Mouse (Mus musculus) stomach, embryonic 16.5 days (tissue): ENCODE results near the gene Plxnb1. TPM values are rescaled to one million over a fixed set of nuclear protein-coding genes. Genes with fewer than 3 reads are reported as not detected.

ENCODE experiments used
- ATAC-seq: fragments of 200-750 bp; cut with Nextera tagmentation; 2 replicates; pipeline ENCODE4 v1.8.0; 2017; ENCODE audit warnings: moderate number of reproducible peaks, moderate TSS enrichment; ENCODE audit not compliant: insufficient read depth, low FRiP score
- H3K27ac ChIP-seq: fragments of 300-500 bp; sonication (generic); 2 replicates; pipeline ENCODE4 v1.5.1; 2014; ENCODE audit warnings: low read length
- H3K27me3 ChIP-seq: fragments of 300-500 bp; sonication (generic); 2 replicates; pipeline ENCODE4 v1.6.1; 2014; ENCODE audit warnings: low read length, control low read depth, mixed read lengths; ENCODE audit not compliant: control insufficient read depth, insufficient read depth
- H3K36me3 ChIP-seq: fragments of 300-500 bp; sonication (generic); 2 replicates; pipeline ENCODE4 v1.6.1; 2014; ENCODE audit warnings: low read length; ENCODE audit not compliant: control insufficient read depth, insufficient read depth
- H3K4me1 ChIP-seq: fragments of 300-500 bp; sonication (generic); 2 replicates; pipeline ENCODE4 v1.6.1; 2014; ENCODE audit warnings: low read length, control low read depth, mixed read lengths; ENCODE audit not compliant: control insufficient read depth, insufficient read depth
- H3K4me2 ChIP-seq: fragments of 300-500 bp; sonication (generic); 2 replicates; pipeline ENCODE4 v1.6.1; 2014; ENCODE audit warnings: low read depth, low read length, mixed read lengths
- H3K4me3 ChIP-seq: fragments of 300-500 bp; sonication (generic); replicated peaks from 2 replicates; pipeline ENCODE4 v1.5.1; 2014; ENCODE audit warnings: mild to moderate bottlenecking, low read length
- H3K9ac ChIP-seq: fragments of 300-500 bp; sonication (generic); 2 replicates; pipeline ENCODE4 v1.6.1; 2014; ENCODE audit warnings: low read length
- H3K9me3 ChIP-seq: fragments of 300-500 bp; sonication (generic); replicated peaks from 2 replicates; pipeline ENCODE4 v1.6.1; 2016; ENCODE audit warnings: low read length, control low read depth; ENCODE audit not compliant: control insufficient read depth
- WGBS: fragments of 180-500 bp; shearing (Covaris S2); extraction: QIAGEN DNeasy Blood & Tissue Kit; methylation state at CpG from one replicate; pipeline ENCODE4 v1.1.7; 2014; 5-methylcytosine and 5-hydroxymethylcytosine counted together
- polyA plus RNA-seq: library from polyadenylated mRNA; unstranded; fragments of >200 nt; fragmentation: Nextera tagmentation; extraction: Ambion mirVana; gene quantifications from 2 replicates; pipeline ENCODE4 v1.2.1, GENCODE M21; 2015

Plxnb1 gene
- polyA plus RNA-seq, 1 experiment from 2014 or later = 15.4 TPM

DNA sequence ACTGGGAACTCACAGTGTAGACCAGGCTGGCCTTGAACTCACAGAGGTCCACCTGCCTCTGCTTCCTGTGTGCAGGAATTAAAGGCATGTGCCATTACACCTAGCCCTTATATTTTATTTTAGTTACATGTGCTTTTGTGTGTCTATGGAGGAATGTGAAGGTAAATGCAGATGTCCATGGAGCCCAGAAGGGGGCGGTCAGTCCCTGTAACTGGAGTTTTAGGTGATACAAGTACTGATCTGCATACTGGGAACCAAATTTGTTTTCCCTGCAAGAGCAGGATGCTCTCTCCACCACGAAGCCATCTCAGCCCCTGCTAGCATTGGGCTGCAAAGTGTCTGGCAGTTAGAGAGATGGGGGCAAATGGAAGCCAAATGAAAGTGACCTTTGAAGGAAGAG lies 10.3 kb upstream of the Plxnb1 start:
- no peak overlapping the region for H3K4me2 ChIP-seq
- peaks cover 3% of the 10 kb centered on the region; the same call in 1 of the 2 replicates for H3K36me3 ChIP-seq
- WGBS = 15% methylated on average over 2 of the region's 2 CpGs
- no peak for ATAC-seq
- no peak overlapping the region for H3K27ac ChIP-seq
- no peaks in the 10 kb centered on the region for H3K9me3 ChIP-seq
- H3K27me3 ChIP-seq = no peaks in the 10 kb centered on the region
- peaks cover 22% of the 10 kb centered on the region for H3K4me1 ChIP-seq
- no peak overlapping the region for H3K4me3 ChIP-seq
- H3K9ac ChIP-seq = no peak overlapping the region

DNA sequence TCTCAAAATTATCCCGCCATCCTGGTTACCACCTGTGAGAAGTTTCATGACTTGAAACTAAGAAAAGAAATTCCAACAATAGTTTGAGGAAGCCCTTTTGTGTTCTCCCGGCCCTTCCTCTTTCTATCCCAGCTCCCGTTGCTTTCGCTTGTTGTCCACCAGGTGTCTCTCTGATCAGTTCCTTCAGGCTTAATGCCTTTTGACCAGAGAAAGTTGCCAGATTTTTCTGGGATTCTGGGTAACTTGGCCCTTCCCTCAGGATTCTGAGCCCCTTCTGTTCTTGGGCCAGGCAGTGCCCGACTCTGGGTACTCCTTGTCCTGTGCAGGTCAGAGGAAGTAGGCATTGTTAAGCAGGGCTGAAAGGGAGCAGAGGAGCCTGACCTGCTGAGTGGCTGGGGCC lies 7.2 kb upstream of the Plxnb1 start:
- Histone ChIP-seq H3K4me3 (no peak overlapping the region), H3K9me3 (no peaks in the 10 kb centered on the region), H3K27me3 (no peaks in the 10 kb centered on the region), H3K9ac (peak overlapping the region; percentile 44), H3K27ac (no peak overlapping the region), H3K36me3 (no peaks in the 10 kb centered on the region; the same call in 1 of the 2 replicates), H3K4me1 (peaks cover 16% of the 10 kb centered on the region), H3K4me2 (no peak overlapping the region)
- 11% methylated on average over 5 of the region's 5 CpGs for WGBS
- no peak for ATAC-seq

- H3K9ac ChIP-seq = peak overlapping the region; percentile 37
Observed at GRCm38 (mm10) chr9:109090446-109090845, 4.7 kb upstream of the Plxnb1 start.

GRCm38 (mm10) chr9:109091802-109092201 lies 3.4 kb upstream of the Plxnb1 start:
- no peaks in the 10 kb centered on the region for H3K9me3 ChIP-seq
- peak overlapping the region; percentile 89 for H3K27ac ChIP-seq
- no peak for ATAC-seq
- H3K36me3 ChIP-seq = no peaks in the 10 kb centered on the region; the same call in 1 of the 2 replicates
- H3K27me3 ChIP-seq = no peaks in the 10 kb centered on the region
- H3K9ac ChIP-seq = peak overlapping the region; percentile 55
- 79% methylated on average over 8 of the region's 8 CpGs for WGBS
- H3K4me3 ChIP-seq = peak overlapping the region; percentile 9; the same call in 1 of the 2 replicates
- 0 out of 2 replicates have a peak overlapping the region, but pooled peaks have one; percentile 19 for H3K4me2 ChIP-seq
- H3K4me1 ChIP-seq = peaks cover 31% of the 10 kb centered on the region

More at GRCm38 (mm10) chr9:109090446-109090845, 4.7 kb upstream of the Plxnb1 start:
- Histone ChIP-seq H3K27ac (peak overlapping the region; percentile 89), H3K9me3 (no peaks in the 10 kb centered on the region), H3K4me2 (peak overlapping the region; percentile 34), H3K27me3 (no peaks in the 10 kb centered on the region), H3K4me1 (peaks cover 25% of the 10 kb centered on the region), H3K4me3 (peak overlapping the region; percentile 14), H3K36me3 (no peaks in the 10 kb centered on the region; the same call in 1 of the 2 replicates)
- no peak for ATAC-seq
- 62% methylated on average over 15 of the region's 15 CpGs for WGBS

- Histone ChIP-seq H3K36me3 (no peaks in the 10 kb centered on the region; the same call in 1 of the 2 replicates), H3K9ac (no peak overlapping the region), H3K27me3 (no peaks in the 10 kb centered on the region), H3K4me3 (no peak overlapping the region), H3K9me3 (no peaks in the 10 kb centered on the region), H3K27ac (peak overlapping the region; percentile 72; the same call in 1 of the 2 replicates), H3K4me1 (peaks cover 41% of the 10 kb centered on the region), H3K4me2 (peak overlapping the region; percentile 2; the same call in 1 of the 2 replicates)
- 47% methylated on average over 6 of the region's 6 CpGs for WGBS
- no peak for ATAC-seq
Observed at GRCm38 (mm10) chr9:109092799-109093198, 2.4 kb upstream of the Plxnb1 start.

DNA sequence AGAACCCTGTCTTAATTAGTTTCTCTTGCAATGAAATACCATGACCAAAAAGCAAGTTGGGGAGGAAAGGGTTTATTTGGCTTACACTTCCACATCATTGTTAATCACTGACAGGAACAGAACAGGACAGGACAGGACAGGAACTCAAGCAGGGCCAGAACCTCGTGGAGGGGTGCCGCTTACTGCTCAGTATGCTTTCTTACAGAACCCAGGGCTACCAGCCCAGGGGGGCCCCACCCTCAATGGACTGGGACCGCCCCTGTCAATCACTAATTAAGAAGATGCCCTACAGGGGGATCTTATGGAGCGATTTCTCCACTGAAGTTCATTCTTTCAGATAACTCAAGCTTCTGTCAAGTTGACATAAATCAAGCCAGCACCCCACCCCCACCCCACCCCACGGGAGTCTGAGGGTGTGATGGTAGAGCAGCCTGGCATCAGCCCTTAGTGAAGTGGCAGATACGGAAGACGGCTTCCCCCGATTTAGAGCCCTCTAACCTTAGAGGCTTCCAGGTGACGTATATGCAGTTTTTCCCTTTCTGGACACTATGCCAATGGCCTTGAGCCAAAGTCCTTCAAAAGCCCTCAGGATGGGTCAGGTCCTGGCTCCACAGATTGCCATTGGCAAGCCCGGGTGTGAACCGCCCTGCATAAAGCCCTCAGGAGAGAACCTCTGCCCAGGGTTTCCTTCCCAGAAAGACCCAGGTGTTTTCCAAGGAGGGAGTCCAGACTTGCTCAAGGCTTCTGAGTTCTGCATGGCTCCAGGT lies 1.2 kb upstream of the Plxnb1 start:
- WGBS = 23% methylated on average over 11 of the region's 11 CpGs
- peaks cover 50% of the 10 kb centered on the region for H3K4me1 ChIP-seq
- H3K36me3 ChIP-seq = no peaks in the 10 kb centered on the region; the same call in 1 of the 2 replicates
- peak overlapping the region; percentile 95 for H3K9ac ChIP-seq
- H3K4me3 ChIP-seq = peak overlapping the region; percentile 77
- no peaks in the 10 kb centered on the region for H3K27me3 ChIP-seq
- H3K27ac ChIP-seq = peak overlapping the region; percentile 99
- no peaks in the 10 kb centered on the region for H3K9me3 ChIP-seq
- ATAC-seq = no peak
- H3K4me2 ChIP-seq = peak overlapping the region; percentile 79

GRCm38 (mm10) chr9:109094553-109095136 lies 544 bp upstream of the Plxnb1 start:
- 2% methylated on average over 21 of the region's 21 CpGs for WGBS
- peak overlapping the region; percentile 77 for H3K4me3 ChIP-seq
- peak overlapping the region; percentile 99 for H3K27ac ChIP-seq
- peak; percentile 51 for ATAC-seq
- H3K4me2 ChIP-seq = peak overlapping the region; percentile 79
- H3K9me3 ChIP-seq = no peaks in the 10 kb centered on the region
- peak overlapping the region; percentile 95 for H3K9ac ChIP-seq
- H3K36me3 ChIP-seq = no peaks in the 10 kb centered on the region
- no peaks in the 10 kb centered on the region for H3K27me3 ChIP-seq
- H3K4me1 ChIP-seq = peaks cover 57% of the 10 kb centered on the region

- H3K4me3 ChIP-seq = peak overlapping the region; percentile 77
- no peaks in the 10 kb centered on the region for H3K36me3 ChIP-seq
- ATAC-seq = no peak
- peak overlapping the region; percentile 95 for H3K9ac ChIP-seq
- no peaks in the 10 kb centered on the region for H3K27me3 ChIP-seq
- H3K4me1 ChIP-seq = peaks cover 53% of the 10 kb centered on the region
- WGBS = 12% methylated on average over 9 of the region's 9 CpGs
- no peaks in the 10 kb centered on the region for H3K9me3 ChIP-seq
- H3K4me2 ChIP-seq = peak overlapping the region; percentile 79
- peak overlapping the region; percentile 99 for H3K27ac ChIP-seq
Observed at GRCm38 (mm10) chr9:109096251-109096661, 1.1 kb downstream of the Plxnb1 start.

DNA sequence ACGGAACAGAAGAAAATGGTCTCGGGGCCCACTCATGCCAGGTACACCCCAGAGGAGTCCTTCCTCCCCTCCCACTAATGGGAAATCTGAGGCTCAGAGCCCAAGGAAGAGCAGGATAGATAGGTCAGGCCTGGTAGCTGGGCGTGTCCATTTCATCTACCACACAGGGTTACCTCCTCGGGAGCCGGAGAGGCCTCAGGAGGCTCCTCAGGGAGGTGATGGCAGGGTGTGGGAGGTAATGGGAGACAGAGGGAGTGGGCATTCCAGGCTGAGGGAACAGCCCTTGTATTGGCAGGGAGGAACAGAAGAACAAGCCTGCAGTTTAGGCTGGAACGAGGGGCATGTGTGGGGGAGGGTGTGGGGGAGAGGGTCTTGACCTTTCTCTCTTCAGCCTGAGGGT lies 1.7 kb downstream of the Plxnb1 start:
- Histone ChIP-seq H3K27ac (peak overlapping the region; percentile 99), H3K4me1 (peaks cover 53% of the 10 kb centered on the region), H3K4me2 (peak overlapping the region; percentile 79), H3K4me3 (peak overlapping the region; percentile 77), H3K9me3 (no peaks in the 10 kb centered on the region), H3K9ac (peak overlapping the region; percentile 95), H3K36me3 (no peaks in the 10 kb centered on the region), H3K27me3 (no peaks in the 10 kb centered on the region)
- ATAC-seq = no peak
- WGBS = 22% methylated on average over 6 of the region's 6 CpGs
